Mouse (Mus musculus): ENCODE data around the gene Aimp2.

DNA sequence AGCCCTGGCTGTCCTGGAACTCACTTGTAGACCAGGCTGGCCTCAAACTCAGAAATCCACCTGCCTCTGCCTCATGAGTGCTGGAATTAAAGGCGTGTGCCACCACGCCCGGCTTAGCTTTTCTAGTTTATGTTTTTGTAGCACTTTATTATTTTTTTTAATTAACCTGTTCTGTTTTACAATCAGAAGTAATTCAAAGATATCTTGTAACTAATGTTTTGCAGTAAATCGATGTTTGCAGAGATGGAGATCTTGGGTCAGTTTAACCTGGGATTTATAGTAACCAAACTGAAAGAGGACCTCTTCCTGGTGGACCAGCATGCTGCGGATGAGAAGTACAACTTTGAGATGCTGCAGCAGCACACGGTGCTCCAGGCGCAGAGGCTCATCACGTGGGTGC lies 18.2 kb upstream of the Aimp2 start, which contains the start of gene Gm42421:
- TF ChIP-seq USF1 (IDR thresholded peaks at IDR 0.05; ENCODE audit: low read depth, low read length) (no peak), MAX (IDR thresholded peaks at IDR 0.05; ENCODE audit: low read length) (no peak), CTCF (IDR thresholded peaks at IDR 0.05 in 2 of 3, conservative IDR thresholded peaks at IDR 0.05 in 1 of 3; ENCODE audit: control insufficient read depth in 1 of 3, insufficient read depth in 1 of 3, low read depth in 2 of 3, low read length in 3 of 3, poor library complexity in 1 of 3, severe bottlenecking in 1 of 3) (no peak), POLR2A (IDR thresholded peaks at IDR 0.05; ENCODE audit: control insufficient read depth in 1 of 2, insufficient read depth in 1 of 2, low read depth in 1 of 2, low read length in 2 of 2, poor library complexity in 1 of 2) (no peak), SIN3A (IDR thresholded peaks at IDR 0.05; ENCODE audit: low read length) (no peak), CHD2 (IDR thresholded peaks at IDR 0.05; ENCODE audit: low read length) (no peak), RCOR1 (IDR thresholded peaks at IDR 0.05; ENCODE audit: low read depth, low read length) (no peak), POLR2AphosphoS2 (IDR thresholded peaks at IDR 0.05; ENCODE audit: low read length) (no peak), RAD21 (IDR thresholded peaks at IDR 0.05; ENCODE audit: low read depth, low read length) (no peak), ZKSCAN1 (IDR thresholded peaks at IDR 0.05; ENCODE audit: low read depth, low read length) (no peak), JUND (IDR thresholded peaks at IDR 0.05; ENCODE audit: low read depth, low read length) (no peak), EP300 (IDR thresholded peaks at IDR 0.05; ENCODE audit: low read depth in 1 of 2, low read length in 2 of 2) (no peak)
